Mouse (Mus musculus) lung, embryonic 15.5 days (tissue): ENCODE data around the gene Slc5a4b. TPM values are rescaled to one million over a fixed set of nuclear protein-coding genes. Genes with fewer than 3 reads are reported as not detected.

Experiments used
- ATAC-seq: fragments of 200-750 bp; cut with Nextera tagmentation; 2 replicates; pipeline ENCODE4 v1.8.0; 2017; ENCODE audit warnings: moderate number of reproducible peaks, borderline replicate concordance; ENCODE audit not compliant: low FRiP score, low TSS enrichment; ENCODE audit errors: extremely low read depth
- H3K27ac ChIP-seq: fragments of 300-500 bp; sonication (generic); 2 replicates; pipeline ENCODE4 v1.5.1; 2015; ENCODE audit warnings: moderate library complexity, mild to moderate bottlenecking, inconsistent platforms
- H3K27me3 ChIP-seq: fragments of 300-500 bp; sonication (generic); 2 replicates; pipeline ENCODE4 v1.6.1; 2015; ENCODE audit warnings: inconsistent platforms
- H3K36me3 ChIP-seq: fragments of 300-500 bp; sonication (generic); 2 replicates; pipeline ENCODE4 v1.6.1; 2015; ENCODE audit warnings: inconsistent platforms
- H3K4me1 ChIP-seq: fragments of 300-500 bp; sonication (generic); 2 replicates; pipeline ENCODE4 v1.6.1; 2015; ENCODE audit warnings: inconsistent platforms
- H3K4me2 ChIP-seq: fragments of 300-500 bp; sonication (generic); 2 replicates; pipeline ENCODE4 v1.6.1; 2015; ENCODE audit warnings: inconsistent platforms, mild to moderate bottlenecking, moderate library complexity
- H3K4me3 ChIP-seq: fragments of 300-500 bp; sonication (generic); 2 replicates; pipeline ENCODE4 v1.5.1; 2015; ENCODE audit warnings: mild to moderate bottlenecking, inconsistent platforms
- H3K9ac ChIP-seq: fragments of 300-500 bp; sonication (generic); 2 replicates; pipeline ENCODE4 v1.6.1; 2015; ENCODE audit warnings: inconsistent platforms
- H3K9me3 ChIP-seq: fragments of 300-500 bp; sonication (generic); 2 replicates; pipeline ENCODE4 v1.6.1; 2016; ENCODE audit warnings: inconsistent platforms
- WGBS: fragments of 180-500 bp; shearing (Covaris S2); methylation state at CpG from one replicate; pipeline ENCODE4 v1.1.7; 2015; 5-methylcytosine and 5-hydroxymethylcytosine counted together
- polyA plus RNA-seq: library from polyadenylated mRNA; unstranded; fragments of >200 nt; fragmentation: Nextera tagmentation; extraction: Ambion mirVana; gene quantifications from 2 replicates; pipeline ENCODE4 v1.2.1, GENCODE M21; 2015

Gene Slc5a4b
- polyA plus RNA-seq = not detected in 2 replicates

GRCm38 (mm10) chr10:76110861-76111260 is at the start of gene Slc5a4b:
Gene Slc5a4b, minus strand, starts transcription at chr10:76110961.
- Histone ChIP-seq H3K4me2 (no peak within 1 kb of the TSS), H3K36me3 (no peaks in the 10 kb centered on the region), H3K27me3 (no peaks in the 10 kb centered on the region), H3K27ac (no peak within 1 kb of the TSS), H3K9me3 (no peaks in the 10 kb centered on the region), H3K9ac (no peak within 1 kb of the TSS), H3K4me1 (no peaks in the 10 kb centered on the region), H3K4me3 (no peak within 1 kb of the TSS)
- 82% methylated on average over 4 of the region's 4 CpGs for WGBS
- ATAC-seq = no peak

GRCm38 (mm10) chr10:76158009-76158408 is 47.2 kb upstream of the Slc5a4b start:
- H3K27me3 ChIP-seq = no peaks in the 10 kb centered on the region
- H3K9me3 ChIP-seq = no peaks in the 10 kb centered on the region
- no peak overlapping the region for H3K4me2 ChIP-seq
- H3K27ac ChIP-seq = no peak overlapping the region
- no peaks in the 10 kb centered on the region for H3K4me1 ChIP-seq
- 21% methylated on average over 1 of the region's 1 CpGs for WGBS
- no peak overlapping the region for H3K9ac ChIP-seq
- no peak overlapping the region for H3K4me3 ChIP-seq
- ATAC-seq = no peak
- H3K36me3 ChIP-seq = no peaks in the 10 kb centered on the region

DNA sequence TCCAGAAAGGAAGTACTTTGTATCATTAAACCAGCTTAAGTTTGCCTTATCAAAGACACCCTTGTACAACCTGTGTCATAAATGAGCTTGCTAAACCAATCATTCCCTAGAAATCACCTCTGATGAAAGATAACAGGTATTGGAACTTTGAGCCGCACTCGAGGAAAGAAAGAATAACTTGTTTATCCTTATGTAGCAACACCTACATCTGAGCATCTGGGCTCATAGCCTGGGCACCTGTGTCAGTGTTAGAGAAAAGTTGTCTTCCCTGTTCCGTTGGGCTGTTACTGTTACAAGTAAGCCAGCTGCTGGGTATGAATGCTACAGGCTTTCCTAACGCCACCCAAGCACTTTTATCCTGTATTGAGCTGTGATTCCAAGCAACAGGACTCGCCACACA is 46.8 kb upstream of the Slc5a4b start:
- Histone ChIP-seq H3K4me2 (no peak overlapping the region), H3K27ac (no peak overlapping the region), H3K36me3 (no peaks in the 10 kb centered on the region), H3K4me1 (no peaks in the 10 kb centered on the region), H3K9me3 (no peaks in the 10 kb centered on the region), H3K4me3 (no peak overlapping the region), H3K27me3 (no peaks in the 10 kb centered on the region), H3K9ac (no peak overlapping the region)
- 63% methylated on average over 5 of the region's 5 CpGs for WGBS
- ATAC-seq = no peak

GRCm38 (mm10) chr10:76155911-76156310 is 45.1 kb upstream of the Slc5a4b start:
- Histone ChIP-seq H3K9me3 (no peaks in the 10 kb centered on the region), H3K27ac (no peak overlapping the region), H3K4me1 (no peaks in the 10 kb centered on the region), H3K9ac (no peak overlapping the region), H3K4me3 (no peak overlapping the region), H3K4me2 (no peak overlapping the region), H3K27me3 (no peaks in the 10 kb centered on the region), H3K36me3 (no peaks in the 10 kb centered on the region)
- ATAC-seq = no peak
- WGBS = 83% methylated on average over 7 of the region's 7 CpGs

- Histone ChIP-seq H3K4me1 (no peaks in the 10 kb centered on the region), H3K36me3 (no peaks in the 10 kb centered on the region), H3K4me3 (no peak within 1 kb of the TSS), H3K4me2 (no peak within 1 kb of the TSS), H3K9me3 (no peaks in the 10 kb centered on the region), H3K27me3 (no peaks in the 10 kb centered on the region), H3K27ac (no peak within 1 kb of the TSS), H3K9ac (no peak within 1 kb of the TSS)
- no peak for ATAC-seq
- 77% methylated on average over 5 of the region's 5 CpGs for WGBS
Observed at GRCm38 (mm10) chr10:76147278-76147677, 36.5 kb upstream of the Slc5a4b start, which contains the start of gene Slc5a4a. Gene Slc5a4a, plus strand, starts transcription at chr10:76147451.

GRCm38 (mm10) chr10:76146846-76147245 is 36.1 kb upstream of the Slc5a4b start:
- Histone ChIP-seq H3K27ac (no peak overlapping the region), H3K9me3 (no peaks in the 10 kb centered on the region), H3K9ac (no peak overlapping the region), H3K4me2 (no peak overlapping the region), H3K27me3 (no peaks in the 10 kb centered on the region), H3K4me3 (no peak overlapping the region), H3K36me3 (no peaks in the 10 kb centered on the region), H3K4me1 (no peaks in the 10 kb centered on the region)
- WGBS = 48% methylated on average over 8 of the region's 8 CpGs
- no peak for ATAC-seq

GRCm38 (mm10) chr10:76136318-76136717 is 25.6 kb upstream of the Slc5a4b start:
- Histone ChIP-seq H3K36me3 (no peaks in the 10 kb centered on the region), H3K27me3 (no peaks in the 10 kb centered on the region), H3K27ac (no peak overlapping the region), H3K4me3 (no peak overlapping the region), H3K9me3 (no peaks in the 10 kb centered on the region), H3K4me2 (no peak overlapping the region), H3K9ac (no peak overlapping the region), H3K4me1 (no peaks in the 10 kb centered on the region)
- 80% methylated on average over 2 of the region's 2 CpGs for WGBS
- ATAC-seq = no peak

- Histone ChIP-seq H3K27ac (no peak overlapping the region), H3K4me1 (no peaks in the 10 kb centered on the region), H3K27me3 (no peaks in the 10 kb centered on the region), H3K4me2 (no peak overlapping the region), H3K4me3 (no peak overlapping the region), H3K36me3 (no peaks in the 10 kb centered on the region), H3K9me3 (no peaks in the 10 kb centered on the region), H3K9ac (no peak overlapping the region)
- whole genome bisulfite sequencing = 56% methylated on average over 4 of the region's 4 CpGs
- ATAC-seq = no peak
Observed at GRCm38 (mm10) chr10:76132506-76132905, 21.7 kb upstream of the Slc5a4b start.

DNA sequence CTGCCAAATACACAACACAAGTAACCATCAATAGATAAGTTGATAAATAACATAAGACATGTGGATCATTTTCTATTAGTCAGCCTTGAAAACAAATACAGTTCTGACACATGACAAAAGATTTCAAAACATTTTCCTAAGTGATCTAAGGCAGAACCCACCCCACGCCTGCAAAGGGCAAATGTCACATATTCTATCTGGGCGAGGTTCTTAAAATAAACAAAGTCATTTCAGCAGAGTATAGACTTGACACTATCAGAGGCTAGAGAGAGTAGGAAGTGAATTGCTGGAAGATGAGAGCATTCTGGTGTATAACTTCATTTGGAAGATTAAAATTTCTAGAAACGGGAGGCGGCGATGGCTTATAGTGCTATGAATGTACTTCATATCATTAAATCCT is 10.7 kb upstream of the Slc5a4b start:
- WGBS = 32% methylated on average over 5 of the region's 5 CpGs
- no peaks in the 10 kb centered on the region for H3K9me3 ChIP-seq
- ATAC-seq = no peak
- H3K4me3 ChIP-seq = no peak overlapping the region
- no peak overlapping the region for H3K27ac ChIP-seq
- no peaks in the 10 kb centered on the region for H3K27me3 ChIP-seq
- H3K9ac ChIP-seq = no peak overlapping the region
- H3K4me1 ChIP-seq = no peaks in the 10 kb centered on the region
- no peaks in the 10 kb centered on the region for H3K36me3 ChIP-seq
- no peak overlapping the region for H3K4me2 ChIP-seq

DNA sequence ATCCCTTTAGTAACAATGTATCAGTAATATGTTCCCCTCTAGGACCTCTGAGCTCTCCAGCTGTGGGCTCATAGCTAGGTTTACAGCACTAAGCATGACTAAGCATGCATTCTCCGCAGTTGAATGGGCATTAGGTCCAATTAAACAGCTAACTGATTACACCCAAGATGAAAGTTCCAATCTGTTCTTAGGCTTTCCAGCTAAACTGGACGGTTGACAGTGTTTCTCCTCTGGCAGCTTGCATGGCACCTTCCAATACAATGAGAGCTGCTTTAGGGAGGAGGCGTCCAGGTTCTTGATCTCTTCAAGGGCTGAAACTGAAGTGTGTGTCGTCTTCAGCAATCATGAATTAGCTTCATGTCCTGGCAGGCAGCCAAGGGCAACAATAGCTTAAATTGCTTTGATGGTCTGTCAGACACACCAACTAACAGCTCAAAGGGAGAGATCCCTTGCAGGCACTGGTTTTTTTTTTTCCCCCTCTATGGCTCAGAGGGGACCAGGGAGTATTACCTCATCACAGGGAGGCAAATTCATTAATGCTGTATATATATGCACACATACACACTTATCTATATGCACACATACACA is 9.5 kb upstream of the Slc5a4b start:
- Histone ChIP-seq H3K9ac (no peak overlapping the region), H3K9me3 (no peaks in the 10 kb centered on the region), H3K36me3 (no peaks in the 10 kb centered on the region), H3K27me3 (no peaks in the 10 kb centered on the region), H3K4me1 (no peaks in the 10 kb centered on the region), H3K4me2 (no peak overlapping the region), H3K4me3 (no peak overlapping the region), H3K27ac (no peak overlapping the region)
- no peak for ATAC-seq
- WGBS = 24% methylated on average over 4 of the region's 4 CpGs

DNA sequence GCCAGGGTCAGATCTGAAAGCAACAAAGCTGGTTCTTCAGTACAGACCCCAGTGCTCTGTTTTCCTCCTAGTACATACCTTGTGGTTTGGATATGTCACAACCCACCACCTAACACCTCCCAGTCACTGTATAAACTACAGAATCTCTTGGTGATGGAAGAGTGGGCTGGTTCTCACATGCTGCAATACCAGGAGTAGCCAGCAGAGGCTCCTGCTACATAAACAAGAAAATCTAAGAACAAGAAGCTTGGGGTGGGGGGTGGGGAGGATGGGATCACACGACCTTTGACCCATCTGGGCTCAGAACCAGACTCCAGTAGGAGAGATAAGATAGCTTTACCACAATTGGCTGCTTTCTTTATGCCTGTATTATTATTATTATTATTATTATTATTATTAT is 8.0 kb upstream of the Slc5a4b start:
- H3K27ac ChIP-seq = no peak overlapping the region
- no peaks in the 10 kb centered on the region for H3K9me3 ChIP-seq
- H3K4me3 ChIP-seq = no peak overlapping the region
- ATAC-seq = no peak
- no peaks in the 10 kb centered on the region for H3K27me3 ChIP-seq
- WGBS = 5% methylated on average over 1 of the region's 1 CpGs
- H3K9ac ChIP-seq = no peak overlapping the region
- H3K4me1 ChIP-seq = no peaks in the 10 kb centered on the region
- H3K36me3 ChIP-seq = no peaks in the 10 kb centered on the region
- H3K4me2 ChIP-seq = no peak overlapping the region

GRCm38 (mm10) chr10:76117966-76118365 is 7.2 kb upstream of the Slc5a4b start:
- Histone ChIP-seq H3K36me3 (no peaks in the 10 kb centered on the region), H3K9me3 (no peaks in the 10 kb centered on the region), H3K4me1 (no peaks in the 10 kb centered on the region), H3K27me3 (no peaks in the 10 kb centered on the region), H3K9ac (no peak overlapping the region), H3K27ac (no peak overlapping the region), H3K4me3 (no peak overlapping the region), H3K4me2 (no peak overlapping the region)
- WGBS = 38% methylated on average over 5 of the region's 5 CpGs
- ATAC-seq = 0 out of 2 replicates have a peak, but pooled peaks have one; percentile 27

GRCm38 (mm10) chr10:76097368-76097767 is 13.4 kb downstream of the Slc5a4b start:
- Histone ChIP-seq H3K4me3 (no peak overlapping the region), H3K36me3 (no peaks in the 10 kb centered on the region), H3K4me1 (no peaks in the 10 kb centered on the region), H3K27ac (no peak overlapping the region), H3K9me3 (no peaks in the 10 kb centered on the region), H3K4me2 (no peak overlapping the region), H3K9ac (no peak overlapping the region), H3K27me3 (no peaks in the 10 kb centered on the region)
- 14% methylated on average over 9 of the region's 9 CpGs for WGBS
- no peak for ATAC-seq
